Mouse (Mus musculus) layer of hippocampus, adult 18-20 months (tissue): ENCODE measurements around the gene Fam43b. TPM values are rescaled to one million over a fixed set of nuclear protein-coding genes. Genes with fewer than 3 reads are reported as not detected.

Source experiments
- DNase-seq, 2 experiments: peaks; one replicate each; pipeline ENCODE4 v3.0.0; 2022; ENCODE audit warnings: low spot score in 2 of 2
- total RNA-seq, 2 experiments: library from RNA; stranded (reverse); gene quantifications; 2 replicates each; pipeline ENCODE4 v1.2.3; 2021

The Fam43b gene
- total RNA-seq, 2 experiments from 2014 or later, result 31.8 to 34.3 TPM

DNA sequence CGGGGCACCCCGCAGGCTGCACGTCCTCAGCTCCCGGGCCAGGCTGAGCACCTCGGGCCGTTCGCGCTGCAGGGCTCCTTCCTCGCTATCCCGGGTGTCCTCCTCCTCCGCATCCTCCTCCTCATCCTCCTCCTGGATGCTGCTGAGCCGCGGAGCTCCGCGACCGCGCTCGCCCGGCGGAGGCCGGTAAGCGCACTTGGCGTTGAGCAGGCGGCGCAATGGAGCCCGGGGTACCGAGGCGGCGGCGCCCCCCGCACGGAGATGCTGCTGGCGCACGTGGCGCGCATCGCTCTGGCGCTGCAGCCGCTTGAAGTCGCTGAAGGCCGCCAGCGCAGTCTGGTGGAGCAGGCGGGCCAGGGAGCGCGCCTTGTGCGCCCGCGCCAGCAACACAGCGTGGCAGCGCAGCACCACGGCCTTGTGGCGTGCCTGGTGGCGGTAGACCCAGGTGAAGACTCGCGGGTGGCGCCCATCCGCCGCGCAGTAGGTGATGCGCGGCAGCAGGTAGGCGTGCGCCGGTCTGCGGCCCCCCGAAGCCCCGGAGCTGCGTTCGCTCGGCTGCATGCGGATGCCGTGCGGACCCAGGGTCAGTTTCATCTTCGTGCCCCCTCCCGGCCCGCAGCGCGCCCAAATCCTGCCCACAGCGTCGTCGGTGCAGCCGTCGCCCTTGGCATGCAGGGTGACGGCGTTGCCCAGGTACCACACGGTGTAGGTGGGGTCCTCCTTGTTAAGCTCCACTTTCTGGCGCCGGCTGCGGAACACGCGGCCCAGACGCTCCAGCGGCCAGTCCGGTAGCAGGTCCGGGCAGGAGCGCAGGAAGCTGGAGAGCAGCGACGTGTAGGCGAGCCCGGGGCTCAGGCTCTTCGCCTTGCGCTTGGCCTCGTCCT lies 999 bp downstream of the Fam43b start:
- DNase-seq, result peak; percentile 58 to 72

DNA sequence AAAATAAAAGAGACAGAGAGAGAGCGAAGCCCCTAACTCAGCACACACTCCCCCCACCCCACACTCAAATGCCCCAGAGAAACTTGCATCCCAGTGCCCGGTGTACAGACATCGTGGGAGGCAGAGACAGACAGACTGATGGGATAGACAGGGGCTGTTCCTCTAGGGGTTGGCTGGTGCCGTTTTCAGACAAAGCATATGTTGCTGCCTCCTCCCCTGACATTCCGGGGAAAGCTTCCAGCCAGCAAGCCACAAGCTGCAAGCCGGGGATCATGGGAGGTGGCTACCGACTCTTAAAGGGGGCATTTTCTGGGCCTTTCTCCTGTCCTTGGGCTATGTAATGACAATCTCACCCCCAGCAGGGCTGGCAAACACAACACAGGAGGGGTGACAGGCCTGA lies 2.6 kb downstream of the Fam43b start:
- DNase-seq, result peak in 1 of 2 experiments; percentile 55

DNA sequence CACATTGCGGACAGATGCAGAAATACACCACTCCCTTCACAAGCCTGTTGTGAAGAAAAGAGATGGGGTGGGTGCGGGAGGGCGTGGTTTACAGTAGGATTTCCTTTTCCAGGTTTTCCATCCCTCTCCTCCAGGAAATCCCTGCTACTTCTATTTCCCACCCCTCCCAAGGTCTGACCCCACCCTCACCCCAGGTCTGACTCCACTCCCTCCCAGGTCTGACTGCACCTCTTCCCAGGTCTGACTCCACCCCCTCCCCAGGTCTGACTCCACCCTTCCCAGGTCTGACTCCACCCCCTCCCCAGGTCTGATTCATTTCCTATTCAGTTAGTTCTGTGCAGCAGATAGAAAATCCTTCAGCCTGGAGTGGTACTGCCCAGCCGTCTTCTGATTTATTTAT lies 12.5 kb downstream of the Fam43b start:
- DNase-seq, result no peak

DNA sequence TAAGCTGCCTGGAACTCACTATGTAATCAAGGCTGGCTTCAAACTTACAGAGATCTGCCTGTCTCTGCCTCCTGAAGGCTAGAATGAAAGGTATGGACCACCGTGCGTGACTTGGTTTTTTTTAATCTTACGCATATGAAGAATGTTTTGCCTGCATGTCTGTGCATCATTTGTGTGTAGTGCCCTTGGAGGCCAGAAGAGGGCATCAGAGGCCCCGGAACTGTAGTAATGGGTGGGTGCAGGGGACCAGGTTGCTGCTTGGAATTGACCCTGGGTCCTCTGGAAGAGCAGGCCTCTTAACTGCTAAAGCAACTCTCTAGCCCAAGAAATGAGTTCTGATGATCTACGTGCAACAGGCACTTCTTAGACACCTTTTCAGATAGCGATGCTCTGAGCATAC lies 13.9 kb downstream of the Fam43b start:
- DNase-seq, result no peak

GRCm38 (mm10) chr4:138380132-138380689 lies 16.1 kb downstream of the Fam43b start:
- no peak for DNase-seq

GRCm38 (mm10) chr4:138379091-138379840 lies 17.1 kb downstream of the Fam43b start:
- peak in 1 of 2 experiments; percentile 77 for DNase-seq

DNA sequence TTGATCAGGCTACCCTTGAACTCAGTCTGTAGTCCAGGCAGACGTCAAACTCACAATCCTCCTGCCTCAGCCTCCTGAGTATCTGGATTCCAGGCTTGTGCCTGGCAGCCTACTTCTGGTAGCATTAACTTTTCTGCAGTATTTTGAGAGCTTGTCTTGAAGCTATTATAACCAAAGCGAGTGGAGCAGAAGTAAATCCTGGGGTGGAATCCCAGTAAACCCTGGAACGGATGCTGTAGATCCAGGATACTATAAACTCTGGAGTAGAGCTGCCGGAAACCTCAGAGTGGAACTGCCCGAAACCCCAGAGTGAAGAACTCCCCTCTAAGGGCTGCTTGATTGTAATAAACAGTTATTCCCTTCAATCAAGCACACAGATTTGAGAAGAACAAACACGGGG lies 18.8 kb downstream of the Fam43b start:
- DNase-seq, result peak in 1 of 2 experiments; percentile 52

- no peak for DNase-seq
Observed at GRCm38 (mm10) chr4:138375117-138375516, 21.2 kb downstream of the Fam43b start.

DNA sequence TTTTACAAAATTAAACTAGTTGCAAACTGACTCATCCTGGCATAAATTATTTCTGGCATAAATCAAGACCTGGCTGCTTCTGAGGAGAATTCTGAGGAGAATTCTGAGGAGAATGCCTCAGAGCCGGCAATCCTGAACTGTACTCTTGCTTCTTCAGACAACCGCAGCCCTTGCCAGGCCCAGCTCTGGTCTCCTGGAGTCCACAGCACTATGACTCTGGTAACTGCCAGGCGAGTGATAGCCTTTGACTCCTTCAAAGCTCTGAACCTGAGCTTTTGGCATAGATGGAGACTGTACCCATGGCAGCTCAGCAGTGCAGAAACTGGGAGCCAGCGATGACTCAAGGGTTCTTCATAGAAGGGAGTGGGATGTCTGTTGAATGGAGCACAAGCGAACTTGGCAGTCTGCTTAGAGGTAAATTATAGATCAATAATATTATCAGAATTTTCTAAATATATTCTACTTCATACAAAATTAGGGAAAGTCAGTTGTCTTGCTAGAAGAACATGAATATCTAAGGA lies 25.3 kb downstream of the Fam43b start:
- DNase-seq, result no peak

DNA sequence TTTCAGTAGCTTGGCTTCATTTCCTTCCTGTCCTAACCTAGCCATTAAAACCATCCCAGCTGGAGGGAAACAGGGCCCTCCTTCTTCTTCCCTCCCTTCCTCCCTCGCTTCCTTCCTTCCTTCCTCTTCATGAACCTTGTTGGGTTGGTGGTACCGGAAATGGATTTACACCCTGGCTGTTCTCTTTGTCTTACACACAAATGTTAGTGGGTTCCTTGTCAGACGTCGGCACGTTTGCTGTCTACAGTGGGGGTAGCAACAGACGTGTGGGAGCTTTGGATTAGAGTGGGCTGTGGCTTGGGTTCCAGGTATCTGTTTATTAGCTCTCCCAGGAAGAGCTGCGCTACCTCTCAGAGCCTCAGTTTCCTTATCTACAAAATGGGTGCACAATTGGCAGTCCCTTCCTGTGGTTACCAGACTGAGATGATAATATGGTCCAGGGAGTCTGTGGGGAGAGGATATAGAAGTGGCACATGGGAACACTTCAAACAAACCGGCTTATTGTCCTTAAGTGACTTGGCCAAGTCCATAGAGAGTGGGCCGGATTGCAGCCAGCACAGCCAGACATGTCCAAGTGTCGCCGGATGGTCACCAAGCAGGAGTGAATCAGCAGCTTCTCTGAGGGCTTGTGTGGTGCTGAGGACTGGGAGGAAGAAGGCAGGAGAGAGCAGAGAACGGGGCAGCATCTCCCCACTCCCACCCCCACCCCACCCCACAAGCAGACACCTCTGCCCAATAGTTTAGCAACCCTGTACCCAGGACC lies 27.6 kb downstream of the Fam43b start:
- no peak for DNase-seq

DNA sequence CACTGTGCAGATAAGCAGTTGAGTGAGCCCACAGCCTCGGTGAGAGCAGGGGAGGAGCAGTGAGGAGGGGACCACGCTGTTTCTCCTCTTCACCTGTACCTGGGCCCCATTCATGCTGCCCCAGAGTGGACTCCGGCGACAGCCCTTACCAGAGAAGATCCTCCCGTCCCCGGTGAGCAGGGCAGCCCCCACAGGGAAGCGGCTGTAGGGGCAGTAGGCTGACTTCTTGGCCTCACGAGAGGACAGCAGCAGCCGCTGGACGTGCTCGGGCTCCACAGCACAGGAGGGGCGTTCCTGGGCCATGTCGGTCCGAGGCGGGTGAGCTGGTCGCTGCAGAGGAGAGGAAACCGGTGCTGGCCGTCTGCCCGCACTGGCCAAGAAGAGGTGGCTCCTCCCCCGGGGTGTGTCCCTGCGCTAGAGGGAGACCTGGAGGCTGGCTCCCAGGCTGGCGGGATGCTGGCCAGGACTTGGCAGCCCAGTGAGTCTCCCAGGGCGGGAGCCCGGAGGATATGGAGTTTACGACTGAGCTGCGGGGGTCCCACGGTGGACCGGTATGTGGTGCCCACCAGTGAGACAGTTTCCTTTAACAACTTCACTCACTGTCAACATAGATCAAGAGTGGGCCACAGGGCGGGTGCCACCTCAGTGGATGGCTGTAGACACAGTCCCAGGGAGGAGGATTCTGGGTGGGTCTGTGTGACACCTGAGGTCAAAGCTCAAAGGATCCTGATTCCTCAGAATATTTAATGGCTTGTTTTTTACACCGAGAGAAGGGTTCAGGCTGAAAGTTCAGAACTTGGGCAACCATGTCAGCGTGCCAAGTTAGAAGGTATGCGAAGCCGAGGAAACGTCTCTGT lies 28.5 kb downstream of the Fam43b start, which contains the start of gene Cda:
TSS of gene Cda (minus strand) at position 352 of the 857 bp plus-strand sequence.
- no peak for DNase-seq

DNA sequence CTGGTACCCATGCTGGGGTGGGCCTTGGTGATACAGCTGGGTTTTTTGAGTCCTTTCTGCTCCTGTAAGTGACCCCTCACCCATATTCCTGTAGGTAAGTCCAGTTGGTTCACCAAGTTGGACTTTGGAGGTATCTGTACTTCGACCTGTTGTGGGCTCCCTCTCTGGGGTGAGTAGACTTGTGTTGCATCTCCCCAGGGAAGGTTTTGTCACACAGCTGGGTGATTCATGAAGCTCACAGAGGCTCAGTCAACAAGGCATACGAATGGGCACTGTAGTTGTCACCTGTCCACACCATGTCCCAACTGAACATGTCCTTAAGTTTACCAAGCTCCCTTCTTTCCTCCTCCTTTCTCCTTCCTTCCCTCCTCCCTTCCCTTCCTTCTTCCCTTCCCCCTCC lies 29.8 kb downstream of the Fam43b start:
- no peak for DNase-seq

DNA sequence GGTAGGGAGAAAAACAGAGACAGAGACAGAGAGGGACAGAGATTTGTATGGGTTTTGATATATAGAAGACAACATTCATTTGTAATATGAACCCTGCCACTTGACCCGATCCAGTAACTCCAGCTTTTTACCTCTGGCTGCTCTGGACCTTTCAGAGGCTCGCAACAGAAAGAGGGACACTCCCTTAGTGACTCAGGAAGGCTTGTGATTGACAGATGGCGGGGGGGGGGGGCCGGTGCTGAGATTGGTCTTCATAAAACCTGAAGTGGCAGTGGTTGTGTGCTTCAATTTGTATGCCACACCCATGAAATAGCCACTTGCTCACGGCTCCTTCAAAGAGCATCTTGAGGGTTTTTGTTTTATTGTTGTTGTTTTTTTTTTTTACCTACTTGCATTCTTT lies 32.8 kb downstream of the Fam43b start:
- no peak for DNase-seq

DNA sequence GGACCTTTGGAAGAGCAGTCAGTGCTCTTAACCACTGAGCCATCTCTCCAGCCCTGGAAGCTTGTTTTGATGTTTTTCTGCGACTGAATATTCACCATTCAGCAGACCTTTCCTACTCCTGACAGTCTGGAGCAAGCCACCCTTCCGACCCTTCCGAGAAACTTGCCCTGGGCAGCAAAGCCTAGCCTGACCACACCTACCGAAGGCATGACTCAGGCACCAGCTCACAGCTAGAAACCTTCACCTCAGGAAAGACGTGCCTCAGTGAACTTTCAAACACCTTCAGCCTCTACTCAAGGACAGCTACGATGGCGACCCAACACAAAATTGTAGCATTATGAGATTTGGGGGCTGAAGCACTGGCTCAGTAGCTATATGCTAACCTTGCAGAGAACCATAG lies 33.4 kb downstream of the Fam43b start:
- no peak for DNase-seq

DNA sequence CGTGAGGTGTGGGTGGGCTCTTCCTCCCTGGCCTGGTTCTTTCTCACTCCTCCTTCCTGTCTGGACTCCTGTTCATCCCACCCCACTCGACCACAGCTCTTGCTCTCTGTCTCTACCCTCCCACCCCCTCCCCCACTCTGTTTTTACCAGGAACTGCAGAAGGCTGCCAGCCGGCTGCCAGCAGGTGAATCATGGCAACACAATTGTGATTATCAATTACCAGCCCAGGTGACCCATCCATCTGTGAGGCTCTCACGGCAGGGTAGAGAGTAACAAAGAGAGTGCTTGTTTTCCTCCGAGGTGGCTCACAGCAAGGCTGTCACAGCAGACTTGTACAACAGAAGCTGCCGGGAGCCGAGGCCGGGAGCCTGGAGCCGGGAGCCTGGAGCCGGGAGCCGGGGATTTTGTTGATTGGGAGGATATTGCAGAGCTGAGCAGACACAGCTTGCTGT lies 34.9 kb downstream of the Fam43b start:
- DNase-seq, result peak in 1 of 2 experiments; percentile 42

DNA sequence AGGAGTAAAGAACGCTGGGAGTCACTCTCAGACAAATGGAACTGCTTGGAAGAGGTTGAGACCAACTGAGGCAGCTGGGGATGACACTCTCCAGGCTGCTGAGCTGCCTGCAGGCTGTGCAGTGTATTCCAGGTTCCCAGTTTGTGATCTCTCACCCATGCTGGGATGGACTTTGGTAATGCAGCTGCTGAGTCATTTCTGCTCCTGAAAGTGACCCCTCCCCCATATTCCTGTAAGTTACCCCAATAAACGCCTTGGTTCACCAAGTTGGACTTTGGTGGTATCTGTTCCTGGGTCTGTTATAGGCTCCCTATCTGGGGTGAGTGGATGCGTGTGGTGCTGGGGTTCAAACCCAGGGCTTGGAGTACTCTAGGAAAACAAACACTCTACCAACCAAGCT lies 38.2 kb downstream of the Fam43b start:
- no peak for DNase-seq

- DNase-seq, result no peak
Observed at GRCm38 (mm10) chr4:138356551-138356950, 39.8 kb downstream of the Fam43b start.

DNA sequence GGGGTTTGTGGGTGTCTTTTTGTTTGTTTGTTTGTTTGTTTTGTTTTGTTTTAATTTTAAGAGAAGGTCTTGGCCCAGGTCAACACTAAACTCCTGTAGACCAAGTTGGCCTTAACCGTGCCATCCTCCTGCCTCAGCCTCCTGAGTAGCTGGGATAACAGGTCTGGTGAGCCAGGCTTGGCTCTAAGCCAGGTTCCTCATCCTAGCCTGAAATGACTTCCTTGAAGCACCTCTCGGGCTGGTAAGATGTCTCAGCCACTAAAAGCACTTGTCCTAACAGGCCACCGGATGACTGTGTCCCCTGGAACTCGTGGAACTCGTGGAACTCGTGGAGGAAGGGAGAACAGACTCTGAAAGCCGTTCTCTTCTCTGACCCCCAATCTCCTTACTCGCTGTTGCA lies 40.2 kb downstream of the Fam43b start:
- no peak for DNase-seq

GRCm38 (mm10) chr4:138355496-138355895 lies 40.8 kb downstream of the Fam43b start:
- no peak for DNase-seq
